Mouse (Mus musculus) cortical plate, adult 2 months (tissue): ENCODE data around the gene Gpr1.

ENCODE experiments used
- CTCF ChIP-seq: fragments of 200-500 bp; IDR thresholded peaks from 2 replicates; pipeline ENCODE4 v1.5.1; 2011; ENCODE audit warnings: mild to moderate bottlenecking, control low read depth, low read length; ENCODE audit not compliant: insufficient read depth; ENCODE audit errors: extremely low read depth
- POLR2A ChIP-seq: fragments of 200-500 bp; IDR thresholded peaks from 2 replicates; pipeline ENCODE4 v1.6.1; 2011; ENCODE audit warnings: mild to moderate bottlenecking, low read length, control low read depth; ENCODE audit not compliant: insufficient read depth; ENCODE audit errors: extremely low read depth

DNA sequence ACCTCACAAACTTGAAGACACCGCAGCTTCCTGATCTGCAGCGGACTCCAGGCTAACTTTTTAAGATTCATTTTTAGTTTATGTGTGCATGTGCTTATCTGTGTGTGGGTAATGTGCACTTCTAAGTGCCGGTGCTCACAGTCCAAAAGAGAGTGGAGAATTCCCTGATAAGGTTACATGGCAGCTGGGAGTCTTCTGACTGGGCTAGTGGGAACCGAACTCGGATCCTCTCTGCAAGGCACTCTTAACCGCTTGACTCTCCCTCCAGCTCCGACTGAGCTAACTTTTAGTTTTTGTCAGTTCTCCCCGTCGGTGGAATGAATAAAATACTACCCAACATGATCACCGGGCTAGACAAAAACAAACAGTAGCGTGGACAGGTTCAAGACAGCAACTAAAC is 38.5 kb downstream of the Gpr1 start:
- TF ChIP-seq POLR2A (no peak), CTCF (no peak)
